Mouse (Mus musculus): ENCODE results near the gene Tmem132e. TPM values are rescaled to one million over a fixed set of nuclear protein-coding genes. Genes with fewer than 3 reads are reported as not detected.

Gene Tmem132e
- polyA plus RNA-seq, 1 experiment = not detected

- TF ChIP-seq CTCF (IDR thresholded peaks at IDR 0.05; ENCODE audit: low read depth, low read length) (no peak), POLR2A (IDR thresholded peaks at IDR 0.05; ENCODE audit: insufficient read depth, low read length) (no peak), EP300 (IDR thresholded peaks at IDR 0.05; ENCODE audit: insufficient read depth, low read depth, low read length) (no peak)
- H3K9me3 ChIP-seq (replicated peaks; ENCODE audit: control insufficient read depth, insufficient read depth, low read length, poor library complexity, severe bottlenecking) = no peaks in the 10 kb centered on the region
- H3K27ac ChIP-seq (ENCODE audit: insufficient read depth, low read length) = no peak overlapping the region
- H3K4me3 ChIP-seq (ENCODE audit: low read depth, low read length) = no peak overlapping the region
- H3K9ac ChIP-seq (ENCODE audit: low read depth, poor library complexity, severe bottlenecking) = no peak overlapping the region
- no peaks in the 10 kb centered on the region for H3K36me3 ChIP-seq (ENCODE audit: control insufficient read depth, insufficient read depth, low read length, poor library complexity, severe bottlenecking)
- no peaks in the 10 kb centered on the region for H3K4me1 ChIP-seq (ENCODE audit: control insufficient read depth, insufficient read depth, low read length)
- H3K27me3 ChIP-seq (ENCODE audit: control insufficient read depth, insufficient read depth, low read length, poor library complexity, severe bottlenecking) = no peaks in the 10 kb centered on the region
These were observed 33.2 kb downstream of the Tmem132e start for GRCm38 (mm10) chr11:82421909-82422308.

DNA sequence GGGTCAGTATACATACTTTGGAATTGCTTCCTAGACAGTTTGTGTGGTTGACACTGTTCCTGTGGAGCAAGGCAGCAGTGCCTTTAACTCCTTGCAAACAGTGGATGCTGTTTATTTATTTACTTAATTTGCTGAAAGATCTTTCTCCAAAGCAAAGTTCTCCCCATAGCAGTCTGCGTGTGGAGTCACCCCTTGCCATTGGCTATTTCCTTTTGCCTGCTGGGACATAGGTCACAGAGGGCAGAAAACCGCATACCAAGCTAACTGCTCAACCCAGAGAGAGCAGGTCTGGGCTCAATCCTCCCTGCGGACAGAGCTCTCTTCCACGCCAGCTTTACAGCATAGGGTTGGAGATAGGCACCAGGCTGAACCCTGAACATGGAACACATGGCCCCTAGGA lies 34.8 kb downstream of the Tmem132e start:
- Histone ChIP-seq H3K4me3 (ENCODE audit: low read depth, low read length) (no peak overlapping the region), H3K4me1 (ENCODE audit: control insufficient read depth, insufficient read depth, low read length) (no peaks in the 10 kb centered on the region), H3K9me3 (replicated peaks; ENCODE audit: control insufficient read depth, insufficient read depth, low read length, poor library complexity, severe bottlenecking) (no peaks in the 10 kb centered on the region), H3K36me3 (ENCODE audit: control insufficient read depth, insufficient read depth, low read length, poor library complexity, severe bottlenecking) (no peaks in the 10 kb centered on the region), H3K27ac (ENCODE audit: insufficient read depth, low read length) (no peak overlapping the region), H3K27me3 (ENCODE audit: control insufficient read depth, insufficient read depth, low read length, poor library complexity, severe bottlenecking) (no peaks in the 10 kb centered on the region), H3K9ac (ENCODE audit: low read depth, poor library complexity, severe bottlenecking) (no peak overlapping the region)
- TF ChIP-seq EP300 (IDR thresholded peaks at IDR 0.05; ENCODE audit: insufficient read depth, low read depth, low read length) (no peak), CTCF (IDR thresholded peaks at IDR 0.05; ENCODE audit: low read depth, low read length) (no peak), POLR2A (IDR thresholded peaks at IDR 0.05; ENCODE audit: insufficient read depth, low read length) (no peak)

DNA sequence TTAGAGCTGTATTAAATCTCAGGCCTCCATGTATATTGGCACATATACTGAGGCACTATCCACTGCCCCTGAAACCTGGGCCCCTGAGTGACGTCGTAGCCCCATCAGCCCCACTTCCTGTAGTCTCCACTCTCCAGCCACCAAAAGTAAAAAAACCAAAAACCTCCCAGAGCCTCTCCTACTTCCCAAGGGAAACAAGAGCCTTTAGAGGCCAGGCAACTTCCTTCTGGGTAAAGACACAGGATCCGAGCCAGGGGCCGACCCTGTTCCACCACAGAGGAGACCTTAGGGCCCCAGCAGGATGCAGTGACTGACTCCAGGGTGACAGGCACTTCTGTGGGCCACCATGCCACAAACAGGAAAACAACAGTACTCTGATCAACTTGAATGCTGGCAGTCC lies 40.1 kb downstream of the Tmem132e start:
- Histone ChIP-seq H3K4me3 (ENCODE audit: low read depth, low read length) (no peak overlapping the region), H3K9ac (ENCODE audit: low read depth, poor library complexity, severe bottlenecking) (no peak overlapping the region), H3K9me3 (replicated peaks; ENCODE audit: control insufficient read depth, insufficient read depth, low read length, poor library complexity, severe bottlenecking) (no peaks in the 10 kb centered on the region), H3K27ac (ENCODE audit: insufficient read depth, low read length) (no peak overlapping the region), H3K36me3 (ENCODE audit: control insufficient read depth, insufficient read depth, low read length, poor library complexity, severe bottlenecking) (no peaks in the 10 kb centered on the region), H3K27me3 (ENCODE audit: control insufficient read depth, insufficient read depth, low read length, poor library complexity, severe bottlenecking) (no peaks in the 10 kb centered on the region; the same call in 1 of the 2 replicates), H3K4me1 (ENCODE audit: control insufficient read depth, insufficient read depth, low read length) (no peaks in the 10 kb centered on the region)
- TF ChIP-seq EP300 (IDR thresholded peaks at IDR 0.05; ENCODE audit: insufficient read depth, low read depth, low read length) = no peak
- TF ChIP-seq CTCF (IDR thresholded peaks at IDR 0.05; ENCODE audit: low read depth, low read length) = no peak
- no peak for TF ChIP-seq POLR2A (IDR thresholded peaks at IDR 0.05; ENCODE audit: insufficient read depth, low read length)

GRCm38 (mm10) chr11:82434091-82434831 lies 45.6 kb downstream of the Tmem132e start:
- Histone ChIP-seq H3K36me3 (ENCODE audit: control insufficient read depth, insufficient read depth, low read length, poor library complexity, severe bottlenecking) (no peaks in the 10 kb centered on the region), H3K27ac (ENCODE audit: insufficient read depth, low read length) (no peak overlapping the region), H3K4me3 (ENCODE audit: low read depth, low read length) (peak overlapping the region; percentile 60), H3K4me1 (ENCODE audit: control insufficient read depth, insufficient read depth, low read length) (no peaks in the 10 kb centered on the region), H3K9ac (ENCODE audit: low read depth, poor library complexity, severe bottlenecking) (no peak overlapping the region), H3K9me3 (replicated peaks; ENCODE audit: control insufficient read depth, insufficient read depth, low read length, poor library complexity, severe bottlenecking) (no peaks in the 10 kb centered on the region), H3K27me3 (ENCODE audit: control insufficient read depth, insufficient read depth, low read length, poor library complexity, severe bottlenecking) (peaks cover 2% of the 10 kb centered on the region)
- TF ChIP-seq CTCF (IDR thresholded peaks at IDR 0.05; ENCODE audit: low read depth, low read length) (no peak), EP300 (IDR thresholded peaks at IDR 0.05; ENCODE audit: insufficient read depth, low read depth, low read length) (no peak), POLR2A (IDR thresholded peaks at IDR 0.05; ENCODE audit: insufficient read depth, low read length) (no peak)

DNA sequence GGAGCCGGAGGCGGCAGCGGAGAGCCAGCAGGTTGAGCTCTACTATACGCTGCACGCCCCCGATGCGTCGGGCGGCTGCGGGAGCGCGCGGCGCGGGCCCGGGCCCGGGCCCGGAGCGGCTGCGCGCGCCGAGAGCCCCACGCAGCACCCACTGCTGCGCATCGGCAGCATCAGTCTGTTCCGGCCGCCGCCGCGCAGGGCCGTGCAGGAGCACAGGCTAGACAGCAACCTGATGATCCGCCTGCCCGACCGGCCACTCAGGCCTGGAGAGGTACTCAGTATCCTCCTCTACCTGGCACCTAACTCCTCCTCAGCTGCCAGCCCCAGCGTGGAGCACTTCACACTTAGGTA lies 46.1 kb downstream of the Tmem132e start:
- Histone ChIP-seq H3K27me3 (ENCODE audit: control insufficient read depth, insufficient read depth, low read length, poor library complexity, severe bottlenecking) (peaks cover 2% of the 10 kb centered on the region), H3K9me3 (replicated peaks; ENCODE audit: control insufficient read depth, insufficient read depth, low read length, poor library complexity, severe bottlenecking) (no peaks in the 10 kb centered on the region), H3K4me3 (ENCODE audit: low read depth, low read length) (peak overlapping the region; percentile 60), H3K36me3 (ENCODE audit: control insufficient read depth, insufficient read depth, low read length, poor library complexity, severe bottlenecking) (no peaks in the 10 kb centered on the region), H3K27ac (ENCODE audit: insufficient read depth, low read length) (no peak overlapping the region), H3K9ac (ENCODE audit: low read depth, poor library complexity, severe bottlenecking) (no peak overlapping the region), H3K4me1 (ENCODE audit: control insufficient read depth, insufficient read depth, low read length) (no peaks in the 10 kb centered on the region)
- no peak for TF ChIP-seq CTCF (IDR thresholded peaks at IDR 0.05; ENCODE audit: low read depth, low read length)
- no peak for TF ChIP-seq POLR2A (IDR thresholded peaks at IDR 0.05; ENCODE audit: insufficient read depth, low read length)
- TF ChIP-seq EP300 (IDR thresholded peaks at IDR 0.05; ENCODE audit: insufficient read depth, low read depth, low read length) = no peak

DNA sequence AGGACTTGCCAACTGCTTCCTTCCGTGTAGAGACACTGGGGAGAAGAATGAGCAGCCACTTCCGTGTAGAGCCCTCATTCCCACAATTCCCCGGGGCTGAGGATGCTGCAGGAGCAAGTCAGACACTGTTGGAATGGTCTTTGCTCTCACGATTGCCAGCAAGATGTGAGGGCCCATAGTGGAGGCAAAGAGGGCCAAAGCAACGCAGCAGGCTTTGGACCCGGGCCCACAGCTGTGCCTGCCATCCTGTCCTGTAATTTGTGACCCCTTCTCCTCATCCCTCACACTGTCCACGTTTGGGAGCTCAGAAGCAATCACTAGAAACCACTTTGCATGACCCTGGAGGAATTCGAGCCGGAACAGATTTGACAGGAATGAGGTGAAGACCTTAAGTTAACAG lies 59.8 kb downstream of the Tmem132e start:
- TF ChIP-seq POLR2A (IDR thresholded peaks at IDR 0.05; ENCODE audit: insufficient read depth, low read length) (no peak), CTCF (IDR thresholded peaks at IDR 0.05; ENCODE audit: low read depth, low read length) (no peak), EP300 (IDR thresholded peaks at IDR 0.05; ENCODE audit: insufficient read depth, low read depth, low read length) (no peak)
- no peaks in the 10 kb centered on the region for H3K4me1 ChIP-seq (ENCODE audit: control insufficient read depth, insufficient read depth, low read length)
- no peak overlapping the region for H3K4me3 ChIP-seq (ENCODE audit: low read depth, low read length)
- no peaks in the 10 kb centered on the region for H3K9me3 ChIP-seq (replicated peaks; ENCODE audit: control insufficient read depth, insufficient read depth, low read length, poor library complexity, severe bottlenecking)
- H3K27me3 ChIP-seq (ENCODE audit: control insufficient read depth, insufficient read depth, low read length, poor library complexity, severe bottlenecking) = no peaks in the 10 kb centered on the region
- H3K9ac ChIP-seq (ENCODE audit: low read depth, poor library complexity, severe bottlenecking) = no peak overlapping the region
- no peak overlapping the region for H3K27ac ChIP-seq (ENCODE audit: insufficient read depth, low read length)
- no peaks in the 10 kb centered on the region for H3K36me3 ChIP-seq (ENCODE audit: control insufficient read depth, insufficient read depth, low read length, poor library complexity, severe bottlenecking)

Measured in ES-Bruce4 (cell line).